Mouse (Mus musculus) layer of hippocampus, adult 18-20 months (tissue): Measurements from ENCODE around the gene Gm10644. TPM values are rescaled to one million over a fixed set of nuclear protein-coding genes. Genes with fewer than 3 reads are reported as not detected.

ENCODE experiments used
- DNase-seq, 2 experiments: peaks; one replicate each; pipeline ENCODE4 v3.0.0; 2022; ENCODE audit warnings: low spot score in 2 of 2
- total RNA-seq, 2 experiments: library from RNA; stranded (reverse); gene quantifications; 2 replicates each; pipeline ENCODE4 v1.2.3; 2021

Gm10644 gene
- total RNA-seq, 2 experiments from 2014 or later, result 0.68 to 0.72 TPM

DNA sequence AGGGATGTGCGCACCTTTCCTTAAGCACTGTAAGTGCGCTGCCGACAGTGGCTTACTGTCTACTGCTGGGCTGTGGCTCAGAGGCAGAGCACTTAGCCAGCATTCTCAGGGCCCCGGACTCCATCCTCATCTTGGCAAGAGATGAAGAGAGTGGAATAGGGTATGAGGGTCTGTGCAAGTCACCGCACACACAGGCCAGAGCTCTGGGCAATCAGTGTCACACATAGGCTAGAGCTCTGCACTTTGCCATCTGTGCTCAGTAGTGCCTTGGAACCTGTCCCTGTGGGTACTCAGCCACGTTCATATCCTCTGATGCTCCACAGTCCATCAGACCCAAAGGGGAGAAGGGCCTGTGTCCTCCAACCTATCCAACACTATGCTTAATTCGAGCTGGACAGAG lies 26.5 kb upstream of the Gm10644 start:
- no peak for DNase-seq

DNA sequence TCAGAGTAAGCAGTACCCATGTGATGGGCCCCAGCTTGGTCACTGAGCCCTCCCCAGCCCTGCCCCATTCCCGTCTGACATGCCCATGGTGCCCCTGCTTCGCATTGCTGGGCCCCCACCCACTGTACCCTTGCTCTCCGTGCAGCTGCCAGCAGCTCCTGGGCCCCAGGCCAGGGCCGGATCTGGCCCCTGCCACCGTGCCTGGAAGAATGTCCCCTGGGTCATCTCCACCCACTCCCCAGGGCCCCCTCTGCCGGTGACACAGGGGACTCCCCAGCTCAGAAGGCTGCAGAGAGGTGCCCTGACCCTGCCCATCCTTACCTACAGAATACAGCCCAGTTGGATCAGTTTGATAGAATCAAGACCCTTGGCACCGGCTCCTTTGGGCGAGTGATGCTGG lies 25.8 kb upstream of the Gm10644 start:
- no peak for DNase-seq

DNA sequence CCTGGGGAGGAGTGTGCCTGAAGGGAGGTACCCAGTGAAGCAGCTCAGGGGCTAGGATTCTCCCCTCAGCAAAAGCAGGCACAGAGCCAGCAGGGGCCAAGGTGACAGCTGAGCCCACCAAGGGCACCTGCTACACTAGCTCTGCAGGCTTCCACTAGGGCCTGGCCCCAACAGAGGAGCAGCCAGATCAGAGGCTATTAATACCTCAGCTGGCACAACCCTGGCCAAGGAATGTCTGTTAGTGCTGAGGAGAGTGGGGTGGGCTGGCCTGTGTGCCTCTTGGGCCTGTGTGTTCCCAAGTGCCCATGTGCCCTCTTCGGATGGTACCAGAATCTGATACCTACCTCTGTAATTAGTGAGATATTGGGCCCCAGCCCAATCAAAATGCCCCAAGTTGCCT lies 25.2 kb upstream of the Gm10644 start:
- DNase-seq, result no peak

- no peak for DNase-seq
Measured at GRCm38 (mm10) chr8:83978200-83978599, 23.2 kb upstream of the Gm10644 start.

GRCm38 (mm10) chr8:83977646-83978045 lies 22.6 kb upstream of the Gm10644 start:
- DNase-seq, result no peak

- DNase-seq, result no peak
Measured at GRCm38 (mm10) chr8:83976779-83977350, 21.9 kb upstream of the Gm10644 start.

DNA sequence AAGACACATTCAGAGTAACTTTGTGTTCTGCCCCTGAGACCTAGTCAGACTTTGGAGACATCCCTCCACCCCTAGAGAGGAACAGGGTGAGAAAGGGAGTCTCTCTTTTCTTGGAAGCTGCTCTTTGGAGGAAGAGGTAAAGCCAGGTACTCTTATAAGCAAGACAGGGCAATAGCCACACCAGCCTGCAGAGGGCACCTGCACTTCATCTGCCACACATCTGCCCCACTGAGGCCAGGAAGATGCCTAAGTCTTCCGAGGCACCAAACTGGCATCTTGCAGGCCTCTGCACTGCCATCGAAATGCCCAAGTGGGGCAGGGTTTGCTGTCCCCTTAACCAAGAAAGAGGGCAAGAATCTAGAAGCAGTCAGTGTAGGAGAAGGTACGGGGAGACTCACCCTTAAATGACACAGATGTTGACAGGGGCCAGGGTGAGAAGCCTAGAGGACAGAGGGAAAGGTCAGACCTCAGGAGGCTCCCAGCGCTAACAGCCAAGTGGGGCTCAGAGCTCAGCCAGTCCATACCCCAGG lies 21.2 kb upstream of the Gm10644 start:
- DNase-seq, result no peak

GRCm38 (mm10) chr8:83974521-83974920 lies 19.5 kb upstream of the Gm10644 start:
- DNase-seq, result no peak

DNA sequence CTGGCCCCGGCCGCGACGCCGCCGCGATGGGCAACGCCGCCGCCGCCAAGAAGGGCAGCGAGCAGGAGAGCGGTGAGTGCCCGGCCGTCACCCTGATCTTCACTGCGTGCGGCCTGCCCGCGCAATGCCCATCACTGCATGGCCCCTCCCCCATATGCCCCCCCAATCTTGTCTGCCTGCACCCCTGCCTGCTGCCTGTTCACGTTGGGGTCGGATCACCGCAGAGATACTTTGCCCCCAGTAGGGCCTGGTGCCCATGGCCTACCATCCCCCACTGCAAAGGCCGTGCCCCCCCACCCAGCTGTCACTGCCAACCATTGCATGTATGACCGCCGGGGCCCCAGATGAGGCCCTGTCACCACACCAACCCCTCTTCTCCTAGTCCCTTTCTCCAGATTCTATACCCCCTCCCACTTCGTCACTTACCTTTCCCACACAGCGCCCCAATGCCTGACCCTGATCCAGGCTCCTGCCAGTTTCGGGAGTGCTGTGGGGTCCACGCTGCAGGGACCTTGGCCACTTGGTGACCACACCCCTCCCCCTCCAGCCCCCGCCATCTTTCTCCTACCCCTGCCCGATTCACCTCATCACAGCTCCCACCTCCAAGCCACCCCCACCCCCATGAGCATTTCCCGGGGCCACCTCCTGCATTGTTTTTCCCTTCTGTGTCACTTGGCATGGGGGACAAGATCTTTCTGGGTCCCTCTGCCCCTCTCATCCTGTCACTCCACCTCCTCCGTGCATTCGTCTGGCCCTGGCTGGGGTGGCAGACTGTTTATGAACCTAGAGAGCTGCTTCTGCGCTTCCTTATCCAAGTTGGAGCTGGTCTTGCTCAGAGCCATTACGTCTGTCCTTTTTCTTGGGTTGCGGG lies 18.4 kb upstream of the Gm10644 start:
- peak in 1 of 2 experiments; percentile 31 for DNase-seq

DNA sequence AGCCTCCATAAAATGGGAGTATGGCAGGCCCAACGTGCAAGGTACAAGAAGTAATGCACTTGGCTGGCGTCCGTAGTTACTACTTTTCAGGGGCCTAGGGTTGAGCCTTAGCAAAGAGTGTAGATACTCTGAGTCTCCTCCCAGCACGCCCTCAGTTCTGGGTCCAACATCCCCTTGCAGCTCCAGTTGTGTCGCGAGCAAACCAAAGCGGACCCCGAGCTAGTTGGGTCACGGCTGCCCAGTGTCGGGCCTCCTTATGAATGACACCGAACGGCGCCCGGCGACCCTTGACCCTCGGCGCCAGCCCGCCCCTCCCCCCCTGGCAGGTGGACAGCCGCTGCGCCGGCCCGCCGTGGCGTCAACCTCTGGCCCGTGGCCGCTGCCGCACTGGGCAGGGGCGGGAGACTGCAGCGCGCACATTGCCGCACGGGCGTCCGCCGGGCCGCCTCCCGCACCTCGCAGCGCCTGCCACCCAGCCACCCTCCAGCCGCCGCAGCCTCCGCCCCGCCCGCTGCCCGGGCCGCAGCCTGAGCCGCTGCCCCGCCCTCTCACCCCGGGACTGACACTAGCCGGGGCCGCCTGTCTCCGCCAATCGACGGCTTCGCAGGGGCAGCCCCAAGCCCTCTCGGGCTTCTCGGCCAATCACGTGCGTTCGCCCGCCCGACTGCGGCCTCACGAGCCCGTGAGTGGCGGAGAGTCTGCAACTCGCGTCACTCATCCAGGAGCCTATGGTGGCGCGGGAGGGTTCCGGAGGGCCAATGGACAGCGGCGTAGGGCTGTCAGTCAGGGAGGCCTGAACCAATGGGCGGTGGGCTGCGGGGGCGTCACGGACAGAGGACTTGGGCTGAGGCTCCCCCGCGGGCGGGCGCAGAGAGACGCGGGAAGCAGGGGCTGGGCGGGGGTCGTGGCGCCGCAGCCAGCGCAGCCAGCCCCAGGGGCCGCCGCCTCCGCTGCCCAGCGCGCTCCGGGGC lies 17.4 kb upstream of the Gm10644 start, which contains the start of gene Prkaca:
Gene Prkaca (plus strand): TSS at position 844 of the 971 bp plus-strand sequence.
- DNase-seq, result peak; percentile 99

DNA sequence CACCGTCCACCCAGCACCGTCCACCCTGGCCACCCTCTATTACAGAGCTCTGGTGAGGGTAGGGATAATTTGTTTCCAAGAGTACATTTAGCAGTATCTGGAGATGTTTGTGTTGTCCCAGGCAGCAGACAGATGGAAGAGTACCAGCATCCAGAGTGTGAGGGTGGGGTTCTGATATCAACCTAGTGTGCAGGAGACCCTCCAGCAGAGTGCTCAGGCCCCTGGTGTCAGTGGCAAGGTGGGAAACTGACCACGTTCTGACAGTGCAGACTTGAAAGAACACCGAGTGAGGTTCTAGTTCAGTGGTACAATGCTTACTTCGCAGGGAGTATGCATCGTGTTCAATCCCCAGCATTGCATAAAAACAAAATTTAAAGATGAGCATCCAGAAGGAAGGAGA lies 16.7 kb upstream of the Gm10644 start:
- DNase-seq, result no peak

DNA sequence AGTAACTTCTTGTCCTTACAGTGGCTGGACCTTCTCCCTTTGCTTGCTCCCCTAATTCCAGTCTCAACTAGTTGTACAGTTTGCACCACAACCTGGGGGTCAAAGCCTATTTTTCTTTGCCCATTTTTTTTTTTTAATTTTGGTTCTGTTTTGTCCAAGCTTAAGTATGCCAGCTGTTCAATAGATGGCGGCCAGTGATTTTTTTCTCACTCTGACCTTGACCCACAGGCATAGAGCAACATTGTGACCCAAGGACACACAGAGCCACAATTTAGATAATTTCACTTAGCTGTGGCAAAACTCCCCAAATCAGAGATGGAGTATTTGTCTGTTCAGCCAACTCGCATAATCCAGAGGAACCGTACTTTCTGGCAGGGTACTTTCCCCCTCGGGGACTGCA lies 16.1 kb upstream of the Gm10644 start:
- no peak for DNase-seq

DNA sequence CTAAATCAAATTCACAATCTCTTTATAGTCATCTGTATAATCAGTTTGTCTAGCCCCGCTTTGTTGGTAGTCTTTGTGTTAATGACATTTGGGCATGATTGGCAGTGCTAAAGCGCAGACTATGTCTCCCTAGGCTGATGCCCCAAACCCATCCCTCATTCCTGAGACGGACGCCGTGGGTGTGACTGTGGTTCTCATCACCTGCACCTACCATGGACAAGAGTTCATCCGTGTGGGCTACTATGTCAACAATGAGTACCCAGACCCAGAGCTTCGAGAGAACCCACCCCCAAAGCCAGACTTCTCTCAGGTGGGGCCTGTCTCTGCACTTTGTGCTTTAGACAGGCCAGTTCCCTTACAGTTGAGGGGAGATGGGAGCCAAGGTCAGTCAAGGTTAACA lies 12.7 kb upstream of the Gm10644 start:
- DNase-seq, result no peak

GRCm38 (mm10) chr8:83964015-83964765 lies 9.2 kb upstream of the Gm10644 start:
- DNase-seq, result no peak

GRCm38 (mm10) chr8:83956789-83957188 lies 1.8 kb upstream of the Gm10644 start:
- no peak for DNase-seq

- no peak for DNase-seq
Measured at GRCm38 (mm10) chr8:83955958-83956218, 883 bp upstream of the Gm10644 start.

- no peak for DNase-seq
Measured at GRCm38 (mm10) chr8:83954749-83955105, 278 bp downstream of the Gm10644 start.

- DNase-seq, result no peak
Measured at GRCm38 (mm10) chr8:83945540-83945939, 9.5 kb downstream of the Gm10644 start.

DNA sequence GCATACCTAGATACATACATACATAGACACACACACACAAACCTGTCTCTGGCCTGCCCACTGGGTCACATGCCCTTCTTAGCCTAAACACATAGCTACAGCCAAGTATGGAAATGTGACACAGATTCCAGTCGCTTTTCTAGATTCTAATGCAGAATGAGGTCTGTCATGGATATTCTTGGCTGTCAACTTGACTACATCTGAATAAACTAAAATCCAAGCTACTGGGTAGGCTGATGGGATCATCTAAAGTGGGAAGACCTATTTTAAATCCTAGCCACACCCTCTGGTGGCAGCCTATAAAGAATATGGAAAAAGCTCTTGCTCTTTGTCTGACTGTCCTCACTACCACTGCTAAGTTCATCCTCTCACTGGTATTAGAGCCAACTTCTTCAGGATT lies 12.6 kb downstream of the Gm10644 start:
- DNase-seq, result no peak

DNA sequence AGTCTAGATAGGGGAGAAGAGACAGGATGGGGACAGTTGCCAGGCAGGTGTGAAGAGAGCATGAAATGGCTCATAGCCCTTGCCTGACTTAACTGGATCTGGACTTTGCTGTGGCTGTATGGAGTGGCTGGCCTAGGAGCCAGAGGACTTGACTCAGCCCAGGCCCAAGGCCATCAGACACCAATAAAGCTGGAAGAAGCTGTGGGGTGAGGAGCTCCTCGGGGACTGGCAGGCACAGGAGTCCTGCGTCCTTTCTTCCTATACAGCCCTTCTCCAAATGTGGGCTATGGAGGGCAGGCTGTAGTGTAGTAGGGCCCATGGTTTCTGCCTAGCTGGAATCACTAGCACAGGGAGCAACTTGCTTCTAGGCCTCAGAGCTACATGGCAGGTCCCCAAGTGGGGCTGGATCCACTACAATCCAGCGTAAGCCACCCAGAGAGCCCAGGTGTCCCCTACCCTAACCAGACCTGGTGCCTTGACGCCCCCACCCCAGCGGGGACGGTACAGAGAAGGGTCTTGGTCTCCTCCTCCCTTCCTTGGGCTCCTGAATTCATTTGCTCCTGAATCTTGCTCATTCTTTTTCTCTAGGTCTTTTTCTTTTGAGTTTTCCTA lies 13.8 kb downstream of the Gm10644 start:
- no peak for DNase-seq

- no peak for DNase-seq
Measured at GRCm38 (mm10) chr8:83938330-83938729, 16.7 kb downstream of the Gm10644 start.
